Mouse (Mus musculus) urinary bladder, postnatal 25 days (tissue): Measurements from ENCODE around the gene Dus2.
A peak's percentile ranks its signal among the peaks of the same experiment; 100 is the strongest.
"Not testable (repeated sequence)": the region's sequence is repeated elsewhere in the genome, so short reads cannot be mapped to it uniquely, and the experiment has no call there.

ENCODE experiments used
- DNase-seq: peaks from one replicate; pipeline ENCODE4 v3.0.0; 2022; ENCODE audit warnings: low spot score

The Dus2 gene

GRCm38 (mm10) chr8:105991546-105991945, 409 bp downstream of the Dus2 start:
- no peak for DNase-seq

GRCm38 (mm10) chr8:105992499-105992898, 1.4 kb downstream of the Dus2 start:
- no peak for DNase-seq

- DNase-seq: no peak
These were observed 2.1 kb downstream of the Dus2 start for GRCm38 (mm10) chr8:105993226-105993625.

GRCm38 (mm10) chr8:105996359-105996758, 5.2 kb downstream of the Dus2 start:
- no peak for DNase-seq

- DNase-seq: no peak
These were observed 7.8 kb downstream of the Dus2 start for GRCm38 (mm10) chr8:105998971-105999370.

GRCm38 (mm10) chr8:106001908-106002307, 10.8 kb downstream of the Dus2 start:
- no peak for DNase-seq

- no peak for DNase-seq
These were observed 13.5 kb downstream of the Dus2 start for GRCm38 (mm10) chr8:106004538-106005207.

- no peak for DNase-seq
These were observed 14.7 kb downstream of the Dus2 start, which contains the start of gene Dpep2nb for GRCm38 (mm10) chr8:106005875-106006274. Gene Dpep2nb (minus strand): TSS chr8:106005975.

- no peak for DNase-seq
These were observed 15.3 kb downstream of the Dus2 start for GRCm38 (mm10) chr8:106006413-106006812.

- DNase-seq: no peak
These were observed 16.0 kb downstream of the Dus2 start for GRCm38 (mm10) chr8:106007135-106007534.

GRCm38 (mm10) chr8:106007891-106008290, 16.8 kb downstream of the Dus2 start:
- not testable (repeated sequence) for DNase-seq

- DNase-seq: peak; percentile 93
These were observed 19.9 kb downstream of the Dus2 start for GRCm38 (mm10) chr8:106010748-106011642.

GRCm38 (mm10) chr8:106011643-106011986, 20.5 kb downstream of the Dus2 start, which contains the start of gene Ddx28:
Gene Ddx28 (minus strand): TSS chr8:106011882.
- DNase-seq: no peak

- not testable (repeated sequence) for DNase-seq
These were observed 21.1 kb downstream of the Dus2 start for GRCm38 (mm10) chr8:106012203-106012602.

GRCm38 (mm10) chr8:106016284-106016683, 25.1 kb downstream of the Dus2 start:
- no peak for DNase-seq

GRCm38 (mm10) chr8:106017130-106017529, 26.0 kb downstream of the Dus2 start:
- DNase-seq: no peak

- DNase-seq: no peak
These were observed 26.9 kb downstream of the Dus2 start for GRCm38 (mm10) chr8:106018039-106018438.

- DNase-seq: peak; percentile 76
These were observed 31.3 kb downstream of the Dus2 start for GRCm38 (mm10) chr8:106022483-106022882.

- DNase-seq: no peak
These were observed 47.6 kb downstream of the Dus2 start for GRCm38 (mm10) chr8:106038721-106039120.

- DNase-seq: no peak
These were observed 48.5 kb downstream of the Dus2 start for GRCm38 (mm10) chr8:106039605-106040004.

GRCm38 (mm10) chr8:106040218-106040617, 49.1 kb downstream of the Dus2 start:
- no peak for DNase-seq

GRCm38 (mm10) chr8:106043055-106043454, 51.9 kb downstream of the Dus2 start:
- DNase-seq: no peak

GRCm38 (mm10) chr8:106044151-106044550, 53.0 kb downstream of the Dus2 start:
- DNase-seq: no peak
